Mouse (Mus musculus): ENCODE measurements around the gene Cdan1.
A peak's percentile ranks its signal among the peaks of the same experiment; 100 is the strongest.
"Not testable (repeated sequence)": the region's sequence is repeated elsewhere in the genome, so short reads cannot be mapped to it uniquely, and the experiment has no call there.

Gene Cdan1

GRCm38 (mm10) chr2:120748041-120748440, 101.9 kb downstream of the Cdan1 start:
- no peak for DNase-seq (ENCODE audit: low spot score in 2 of 2)

DNA sequence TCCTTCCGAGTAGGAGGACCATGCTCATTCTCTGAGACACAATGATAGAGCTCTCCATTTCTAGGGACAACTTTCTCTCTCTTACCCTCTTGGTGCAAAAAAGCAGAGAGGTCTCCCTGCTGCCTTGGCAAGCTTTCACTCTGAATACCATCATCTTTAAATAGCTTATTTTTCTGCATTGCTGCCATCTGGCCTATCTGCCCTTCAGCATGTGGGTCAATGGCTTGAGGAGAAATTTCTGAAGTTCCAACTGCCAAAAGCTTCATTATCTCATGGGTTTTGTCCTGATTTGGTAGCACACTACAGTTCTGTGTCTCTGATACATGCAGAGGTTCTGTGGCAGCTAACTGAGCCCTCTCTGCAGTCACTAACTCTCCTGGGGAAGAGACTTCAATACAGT, 104.4 kb downstream of the Cdan1 start:
- no peak for DNase-seq (ENCODE audit: low spot score in 2 of 2)

DNA sequence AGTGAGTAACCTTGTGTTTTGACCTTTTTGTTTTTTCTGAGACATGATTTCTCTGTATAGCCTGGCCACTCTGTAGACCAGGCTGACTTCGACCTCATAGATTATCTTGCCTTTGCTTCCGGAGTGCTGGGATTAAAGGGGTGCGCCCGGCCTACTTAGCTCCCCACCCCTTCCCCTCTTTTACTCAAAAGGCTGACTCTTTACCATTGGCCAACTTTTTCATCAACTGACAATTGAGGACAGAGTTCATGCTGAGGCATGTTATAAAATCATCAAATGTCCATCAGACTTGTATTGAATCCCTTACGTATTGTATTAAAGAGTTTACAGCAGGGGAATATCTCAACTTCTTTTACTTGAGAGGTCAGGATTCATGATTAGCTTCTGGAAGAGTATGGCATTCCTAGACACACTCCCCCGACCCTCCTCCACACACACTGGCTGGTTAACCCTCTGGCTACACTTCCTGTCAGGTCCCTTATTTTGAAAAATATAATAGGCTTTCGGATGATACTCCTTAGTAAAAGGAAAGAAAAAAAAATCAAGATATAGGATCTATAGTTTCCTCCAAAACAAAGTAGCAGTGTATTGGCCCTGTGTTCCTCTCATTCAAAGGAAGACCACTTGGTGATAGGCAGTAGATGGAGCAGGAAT, 117.9 kb downstream of the Cdan1 start:
- no peak for DNase-seq (ENCODE audit: low spot score in 2 of 2)

DNA sequence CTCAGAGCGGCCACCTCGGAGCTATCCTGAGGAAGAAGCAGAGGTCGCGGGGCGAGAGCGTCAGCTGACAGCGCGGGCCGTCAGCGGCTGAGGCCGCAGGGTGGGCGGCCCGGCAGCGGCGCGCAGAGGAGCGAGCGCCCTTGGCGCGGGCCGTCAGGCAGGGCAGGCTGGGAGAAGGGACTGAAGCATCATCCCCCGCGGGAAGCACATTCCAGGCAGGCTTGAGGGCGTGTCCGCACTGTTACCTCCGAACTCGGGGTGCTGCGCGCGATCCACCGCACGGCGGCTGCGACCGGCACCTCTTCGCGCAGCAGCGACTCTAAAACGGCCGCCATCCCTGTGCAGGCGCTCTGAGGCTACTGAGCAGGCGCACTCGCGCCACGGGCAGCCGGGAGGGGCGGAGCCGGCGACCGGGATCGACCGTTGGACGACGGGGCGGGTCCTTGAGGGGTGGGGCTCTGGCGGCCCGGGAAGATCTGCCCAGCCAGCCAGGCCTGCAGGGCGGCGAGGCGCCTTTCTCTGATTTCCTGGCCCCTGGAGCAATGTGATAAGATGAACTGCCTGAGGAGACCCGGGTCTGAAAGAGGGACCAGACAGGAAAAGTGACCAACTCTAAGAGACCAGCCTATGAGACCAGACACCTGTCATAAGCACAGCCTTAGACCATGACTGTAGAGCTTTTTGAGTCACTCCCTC, 118.6 kb downstream of the Cdan1 start:
- peak; percentile 40 to 86 for DNase-seq (ENCODE audit: low spot score in 2 of 2)

GRCm38 (mm10) chr2:120730639-120731166, 119.2 kb downstream of the Cdan1 start:
- peak in 1 of 2 experiments; percentile 19 for DNase-seq (ENCODE audit: low spot score in 2 of 2)

- no peak for DNase-seq (ENCODE audit: low spot score in 2 of 2)
These were observed 119.9 kb downstream of the Cdan1 start for GRCm38 (mm10) chr2:120729775-120730585.

GRCm38 (mm10) chr2:120724176-120724575, 125.8 kb downstream of the Cdan1 start:
- no peak for DNase-seq (ENCODE audit: low spot score in 2 of 2)

DNA sequence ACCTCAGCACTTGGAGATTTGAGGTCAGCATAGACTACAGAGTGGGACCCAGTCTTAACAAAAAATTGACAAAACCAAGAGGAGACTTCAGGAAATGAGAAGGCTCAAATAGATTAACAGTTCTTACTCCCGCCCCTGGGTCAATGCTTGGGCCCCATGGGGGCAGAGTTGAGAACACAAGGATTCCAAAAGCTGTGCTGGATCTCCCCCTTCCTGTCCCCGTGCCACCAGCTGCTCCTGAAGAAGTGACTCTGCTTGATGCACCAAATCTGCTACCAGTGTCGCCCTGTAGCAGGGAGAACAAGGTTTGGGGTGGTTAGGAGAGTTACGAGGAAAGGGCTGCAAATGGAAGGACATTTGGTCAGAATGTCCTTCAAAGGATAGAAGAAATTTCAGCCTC, 126.3 kb downstream of the Cdan1 start:
- DNase-seq (ENCODE audit: low spot score in 2 of 2) = no peak

DNA sequence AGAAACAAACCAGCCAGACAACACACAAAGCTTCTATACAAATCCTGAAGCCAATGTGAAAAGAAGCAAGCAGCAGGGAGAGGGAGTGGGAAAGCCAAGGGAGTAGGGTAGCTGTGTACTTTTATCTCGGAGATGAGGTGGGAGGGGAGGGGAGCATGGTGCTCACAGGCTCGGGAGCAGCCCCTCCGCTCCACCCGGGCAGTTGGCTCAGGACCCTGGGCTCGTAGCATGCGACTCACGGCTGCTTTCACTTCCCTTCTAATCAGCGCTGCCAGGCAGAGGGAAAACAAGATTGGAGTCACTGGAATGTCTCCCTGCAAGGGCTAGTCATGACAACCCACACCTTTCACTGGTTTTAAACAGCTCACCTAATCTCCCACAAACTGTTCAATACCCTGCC, 127.4 kb downstream of the Cdan1 start:
- DNase-seq (ENCODE audit: low spot score in 2 of 2) = no peak

DNA sequence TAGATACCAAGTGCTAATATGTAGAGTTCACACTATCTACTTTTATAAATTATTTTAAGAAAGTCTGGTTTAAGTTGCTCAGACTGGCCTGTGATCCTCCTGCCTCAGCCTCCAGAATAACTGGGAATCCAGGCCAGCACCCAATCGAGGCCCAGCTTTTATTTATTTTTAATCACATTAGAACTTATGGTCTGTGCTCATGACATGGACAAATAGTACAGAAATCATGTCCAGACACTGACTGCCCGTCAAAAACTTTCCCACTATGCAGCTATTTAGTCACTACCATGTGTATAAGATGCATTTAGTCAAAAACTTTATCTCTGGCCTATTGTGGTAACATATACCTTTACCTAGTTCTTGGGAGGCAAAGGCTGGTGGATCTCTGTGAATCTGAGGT, 128.0 kb downstream of the Cdan1 start:
- DNase-seq (ENCODE audit: low spot score in 2 of 2) = no peak

DNA sequence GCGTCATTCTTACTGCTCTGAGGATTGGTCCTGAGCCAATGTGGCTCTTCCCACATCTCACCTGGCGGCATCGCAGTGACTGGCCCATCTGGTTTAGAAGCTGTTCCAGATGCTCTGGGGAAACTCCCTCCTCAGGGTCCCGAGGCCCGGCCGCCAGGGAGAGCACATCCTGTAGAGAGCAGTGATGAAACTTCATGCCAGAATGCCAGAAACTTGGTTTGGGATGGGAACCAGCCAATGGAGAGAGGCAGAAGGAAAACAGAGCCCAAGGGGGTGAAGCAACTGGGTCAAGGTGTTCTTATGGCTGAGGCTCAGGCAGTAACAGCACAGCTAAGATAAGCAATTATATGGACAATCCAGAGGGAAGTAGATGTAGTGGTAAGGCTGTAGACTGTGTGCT, 129.1 kb downstream of the Cdan1 start:
- DNase-seq (ENCODE audit: low spot score in 2 of 2) = no peak

DNA sequence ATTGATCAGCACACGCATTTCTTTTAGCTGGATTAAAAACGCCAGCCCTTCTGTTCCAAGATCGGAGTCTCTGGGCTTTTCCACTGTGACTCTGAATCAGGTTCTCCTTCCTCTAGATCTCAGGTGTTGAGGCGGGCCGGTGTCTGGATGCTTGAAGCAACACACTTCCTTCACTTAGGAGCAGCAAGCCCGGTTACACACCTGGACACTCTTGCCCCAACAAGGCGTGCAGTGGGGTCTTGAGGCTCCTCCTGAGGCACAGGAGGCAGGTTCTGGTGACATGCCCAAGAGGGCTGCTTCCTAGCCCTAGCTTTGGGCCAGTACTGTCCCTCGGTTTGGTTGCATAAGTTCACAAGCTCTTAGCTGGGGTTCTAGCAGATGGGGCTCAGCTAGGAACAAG, 131.4 kb downstream of the Cdan1 start:
- no peak for DNase-seq (ENCODE audit: low spot score in 2 of 2)

GRCm38 (mm10) chr2:120713441-120713840, 136.5 kb downstream of the Cdan1 start:
- no peak for DNase-seq (ENCODE audit: low spot score in 2 of 2)

DNA sequence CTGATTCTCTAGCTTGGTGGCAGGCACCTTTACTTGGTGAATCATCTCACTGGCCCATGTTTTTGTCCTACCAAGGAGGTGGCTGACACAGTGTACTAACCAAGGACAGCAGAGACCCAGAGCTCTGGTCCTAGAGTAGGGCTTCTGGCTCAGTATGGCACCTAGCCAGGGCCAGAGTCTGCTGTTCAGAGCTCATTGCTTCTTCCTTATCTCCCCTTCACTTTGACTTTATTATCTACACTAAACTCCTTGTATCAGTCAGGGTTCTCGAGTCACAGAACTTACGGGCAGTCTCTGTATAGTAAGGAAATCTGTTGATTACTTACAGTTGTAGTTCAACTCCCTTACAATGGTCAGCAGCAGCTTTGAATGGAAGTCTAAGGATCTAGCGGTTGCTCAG, 139.0 kb downstream of the Cdan1 start:
- no peak for DNase-seq (ENCODE audit: low spot score in 2 of 2)

- no peak for DNase-seq (ENCODE audit: low spot score in 2 of 2)
These were observed 139.8 kb downstream of the Cdan1 start for GRCm38 (mm10) chr2:120710154-120710553.

GRCm38 (mm10) chr2:120707041-120707440, 142.9 kb downstream of the Cdan1 start:
- no peak for DNase-seq (ENCODE audit: low spot score in 2 of 2)

DNA sequence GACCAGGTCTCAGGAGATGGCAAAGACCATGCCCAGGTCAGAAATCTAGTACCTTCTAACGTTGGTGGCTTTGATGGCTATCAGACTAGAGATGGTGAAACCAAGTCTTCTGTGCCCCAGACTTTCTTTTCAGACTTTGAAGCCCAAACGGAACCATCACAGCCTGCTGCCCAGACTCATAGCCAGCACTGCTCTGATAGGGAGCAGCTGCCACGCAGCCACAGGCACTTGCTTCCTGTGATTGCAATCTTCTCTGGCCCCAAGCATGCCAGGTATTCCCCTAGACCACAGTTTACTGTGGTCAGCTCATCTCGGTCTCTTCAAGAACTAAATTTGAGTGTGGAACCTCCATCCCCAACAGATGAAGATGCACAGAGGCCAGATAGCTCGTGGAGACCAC, 147.3 kb downstream of the Cdan1 start:
- DNase-seq (ENCODE audit: low spot score in 2 of 2) = no peak

DNA sequence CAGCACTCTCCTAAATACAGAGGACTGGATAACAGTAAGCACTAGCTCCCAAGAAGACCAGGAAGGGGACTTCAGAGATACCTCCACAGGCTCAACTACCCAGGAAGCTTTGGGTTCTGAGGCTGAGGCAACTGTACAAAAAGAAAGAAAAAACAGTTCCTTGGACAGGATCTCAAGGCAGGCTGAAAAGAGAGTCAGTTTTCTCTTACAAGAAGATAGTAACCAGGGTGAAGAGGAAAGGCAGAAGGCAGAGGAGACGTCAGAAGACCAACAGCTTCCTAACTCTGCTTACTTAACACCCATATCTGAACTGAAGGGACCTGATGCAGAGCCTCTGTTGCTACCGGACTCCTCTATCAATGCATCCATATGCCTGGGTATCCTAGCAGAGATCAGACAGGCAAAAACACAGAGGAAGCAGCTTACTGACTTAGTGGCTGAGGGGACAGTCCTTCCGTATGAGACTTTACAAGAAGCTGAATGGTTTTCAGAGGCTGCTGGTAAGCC, 149.5 kb downstream of the Cdan1 start:
- DNase-seq (ENCODE audit: low spot score in 2 of 2) = no peak

DNA sequence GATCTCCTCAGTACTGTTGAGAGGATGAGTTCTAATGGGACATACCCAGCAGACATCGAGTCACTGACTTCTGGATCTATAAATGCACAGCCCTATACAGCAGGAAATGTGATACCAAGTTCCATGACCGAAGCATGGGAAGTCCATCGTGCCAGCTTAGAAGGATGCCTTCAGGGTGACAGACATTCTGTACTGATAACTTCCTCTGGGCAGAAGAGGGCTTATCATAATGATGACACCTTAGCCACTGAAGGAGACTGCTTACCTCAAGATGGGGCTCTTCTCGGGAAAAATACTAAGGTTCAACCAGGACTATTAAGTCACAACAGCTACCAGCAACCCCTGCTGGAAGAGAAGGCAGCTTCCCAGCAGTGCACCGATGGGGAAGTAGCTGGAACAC, 152.2 kb downstream of the Cdan1 start:
- no peak for DNase-seq (ENCODE audit: low spot score in 2 of 2)

DNA sequence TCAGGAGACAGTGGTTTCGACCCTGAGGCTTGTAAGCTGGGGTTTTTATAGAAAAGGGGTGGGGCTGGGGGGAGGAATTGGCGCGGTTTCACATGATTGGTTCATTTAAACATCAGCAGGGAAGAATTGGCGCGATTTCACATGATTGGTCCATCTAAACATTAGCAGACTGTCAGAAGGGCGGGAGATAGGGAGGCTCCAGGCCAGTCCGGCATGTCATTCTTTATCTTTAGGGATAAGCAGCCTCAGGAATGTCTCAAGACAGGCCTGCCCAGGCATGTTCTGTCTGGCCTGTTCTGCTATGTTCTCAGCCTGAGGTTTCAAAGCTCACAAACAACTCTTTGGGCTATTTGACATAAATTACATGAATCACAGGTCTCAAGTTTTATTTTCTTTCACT, 168.8 kb downstream of the Cdan1 start:
- not testable (repeated sequence) for DNase-seq (ENCODE audit: low spot score in 2 of 2)

DNA sequence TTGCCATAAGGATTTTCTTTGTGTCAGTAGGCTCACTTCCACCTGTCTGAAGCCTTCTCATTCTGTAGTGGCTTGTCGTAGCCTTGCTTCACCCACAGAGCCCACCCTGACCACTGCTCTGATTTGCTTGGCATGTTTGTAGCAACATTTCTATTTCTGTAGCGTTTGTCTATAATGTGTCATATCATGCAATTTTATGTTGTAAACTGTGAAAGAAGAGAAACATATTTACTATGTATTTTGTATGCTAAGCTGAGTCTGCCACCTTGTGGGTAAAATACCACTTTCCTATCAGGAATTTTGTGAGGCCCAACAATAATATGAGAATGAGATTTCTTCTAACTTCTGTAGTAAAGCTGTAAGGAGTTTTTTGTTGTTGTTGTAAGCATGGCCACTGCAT, 179.7 kb downstream of the Cdan1 start:
- DNase-seq (ENCODE audit: low spot score in 2 of 2) = no peak

- no peak for DNase-seq (ENCODE audit: low spot score in 2 of 2)
These were observed 182.5 kb downstream of the Cdan1 start for GRCm38 (mm10) chr2:120667446-120667845.

Data from left cerebral cortex, adult 9 months (tissue).